Mouse (Mus musculus): ENCODE measurements around the gene Med13l.

The Med13l gene

DNA sequence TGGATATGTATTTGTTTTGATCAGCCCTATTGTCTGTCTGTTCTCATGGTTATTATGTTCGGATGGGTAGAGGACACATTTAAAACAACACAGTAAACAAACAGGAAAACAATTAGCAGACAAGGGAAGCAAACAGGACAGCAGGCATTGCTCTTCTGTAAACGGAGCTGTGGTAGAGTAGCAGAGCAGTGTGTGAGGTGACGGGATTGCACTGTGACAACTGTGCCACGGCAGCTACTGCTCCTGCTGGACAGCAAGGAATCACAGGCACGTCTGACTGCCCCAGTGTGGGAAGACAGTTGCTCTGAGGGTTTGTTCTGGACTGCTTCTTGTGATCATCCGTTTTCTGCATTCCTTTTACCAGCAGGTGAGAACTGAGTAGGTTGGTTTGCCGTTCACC is 94.9 kb downstream of the Med13l start:
- DNase-seq (ENCODE audit: low spot score in 2 of 2): no peak

DNA sequence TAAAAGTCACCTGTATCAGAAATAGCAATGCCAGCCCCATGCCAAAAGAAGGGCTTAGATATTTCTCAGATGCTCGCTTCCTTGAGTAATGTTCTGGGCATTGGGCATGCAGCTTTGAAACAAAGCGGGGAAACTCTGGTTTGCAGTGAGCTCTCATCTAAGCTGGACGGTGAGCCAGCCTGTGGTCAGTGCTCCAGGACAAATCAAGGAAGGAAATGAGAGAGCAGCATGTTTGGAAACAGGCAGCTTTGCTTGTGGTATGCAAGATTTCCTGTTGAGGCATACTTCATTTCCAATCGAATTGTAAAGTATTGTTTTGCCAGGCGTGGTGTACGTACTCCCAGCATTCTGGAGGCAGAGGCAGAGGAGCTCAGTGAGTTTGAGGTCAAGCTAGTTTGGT is 95.5 kb downstream of the Med13l start:
- DNase-seq (ENCODE audit: low spot score in 2 of 2): no peak

DNA sequence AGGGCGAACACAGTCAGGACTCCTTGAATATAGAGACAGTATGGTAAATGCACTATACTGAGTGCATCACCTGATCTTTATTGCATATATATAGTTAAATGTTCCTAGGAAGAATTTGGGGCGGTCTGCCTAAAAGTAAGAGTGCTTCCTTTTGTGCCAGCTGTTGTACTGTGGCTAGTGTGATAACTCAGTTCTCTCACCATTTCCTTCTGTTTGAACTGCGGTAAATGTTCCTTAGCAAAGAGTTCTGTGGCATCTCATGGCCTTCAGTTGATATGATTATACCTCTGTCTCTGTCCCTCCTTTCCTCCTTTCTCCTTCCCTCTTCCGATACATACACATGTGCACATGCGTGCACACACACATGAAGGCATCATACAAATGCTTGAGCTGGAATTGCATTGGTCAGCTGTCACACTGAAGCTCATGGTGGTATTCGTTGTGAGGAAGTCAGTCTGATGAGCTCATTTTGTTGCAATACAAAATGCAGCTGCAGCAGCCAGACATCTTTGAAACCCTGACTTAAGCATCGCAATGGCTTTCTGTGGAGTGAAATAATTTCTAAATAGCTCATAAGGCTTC is 97.9 kb downstream of the Med13l start:
- no peak for DNase-seq (ENCODE audit: low spot score in 2 of 2)

DNA sequence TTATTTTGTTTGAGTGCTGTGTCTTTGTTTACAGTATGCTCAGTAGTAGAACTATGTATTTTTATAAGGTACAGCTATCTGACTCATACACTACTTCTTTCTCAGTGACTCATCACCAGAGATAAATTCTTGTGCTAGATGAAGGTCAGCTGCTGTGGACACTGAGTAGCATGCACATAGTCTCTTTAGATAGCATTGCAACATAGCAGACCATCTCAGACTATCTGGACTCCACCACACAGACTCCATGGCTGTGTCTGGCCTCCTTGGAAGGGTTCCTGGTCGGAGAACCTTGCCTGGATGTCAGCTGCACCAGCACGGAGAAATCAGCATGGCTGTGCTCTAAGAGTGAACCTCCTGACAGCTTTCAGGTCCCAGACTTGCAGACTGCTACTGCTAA is 99.2 kb downstream of the Med13l start:
- no peak for DNase-seq (ENCODE audit: low spot score in 2 of 2)

DNA sequence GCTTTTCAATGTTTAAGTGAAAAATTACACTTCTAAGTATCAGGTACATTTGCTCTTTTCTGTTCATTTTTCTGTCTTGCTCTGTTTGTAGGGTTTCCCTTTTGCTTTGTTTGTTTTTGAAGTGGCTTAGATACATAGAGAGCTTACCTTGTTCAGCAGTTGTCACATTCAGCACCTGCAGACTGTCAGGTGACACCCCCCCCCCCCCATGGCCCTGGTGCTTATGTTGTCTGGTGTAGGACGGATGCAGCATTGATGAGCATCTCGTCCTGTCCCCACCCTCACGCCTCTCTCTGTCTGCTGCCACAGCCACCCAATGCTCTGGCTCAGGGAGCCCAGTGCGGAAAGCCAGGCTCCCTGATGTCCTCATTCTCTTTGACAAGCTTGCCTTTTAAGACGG is 101.3 kb downstream of the Med13l start:
- DNase-seq (ENCODE audit: low spot score in 2 of 2): no peak

DNA sequence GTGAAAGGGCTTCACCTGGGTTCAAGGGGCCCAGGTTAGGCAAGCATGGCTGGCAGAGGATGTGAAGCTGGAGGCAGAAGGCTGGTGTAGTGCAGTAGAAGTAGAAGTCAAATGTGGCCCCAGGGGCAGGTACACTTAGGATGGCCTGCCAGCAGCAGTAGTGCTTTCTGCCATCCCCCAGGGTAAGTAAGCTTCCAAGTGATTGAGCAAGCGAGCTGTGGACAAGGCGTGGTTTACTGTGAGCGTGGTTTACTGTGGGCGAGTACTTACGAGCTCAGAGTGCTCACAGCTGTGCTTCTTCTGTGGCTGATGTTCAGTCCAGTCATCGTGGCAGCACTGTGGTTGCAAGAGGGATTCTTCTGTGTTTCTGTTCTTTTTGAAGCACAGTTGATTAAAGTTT is 103.5 kb downstream of the Med13l start:
- no peak for DNase-seq (ENCODE audit: low spot score in 2 of 2)

DNA sequence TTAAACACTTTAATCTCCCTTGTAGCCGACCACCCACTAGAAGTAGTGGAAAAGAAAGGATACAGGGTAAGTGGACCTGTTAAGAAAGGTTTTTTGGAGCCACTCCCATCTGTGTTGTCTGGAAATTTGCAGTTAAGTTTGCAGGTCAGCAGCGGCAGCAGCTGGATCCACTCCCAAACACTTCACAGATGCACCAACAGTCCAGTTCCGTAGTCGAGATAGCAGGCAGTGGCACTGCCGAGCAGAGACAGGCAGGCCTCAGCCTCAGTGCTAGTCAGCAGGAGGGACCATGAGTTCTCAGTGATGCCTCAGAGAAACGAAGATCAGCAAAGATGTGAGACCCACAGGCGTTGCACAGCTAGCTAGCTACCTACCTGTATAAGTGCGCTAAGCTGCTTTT is 104.5 kb downstream of the Med13l start:
- DNase-seq (ENCODE audit: low spot score in 2 of 2): no peak

DNA sequence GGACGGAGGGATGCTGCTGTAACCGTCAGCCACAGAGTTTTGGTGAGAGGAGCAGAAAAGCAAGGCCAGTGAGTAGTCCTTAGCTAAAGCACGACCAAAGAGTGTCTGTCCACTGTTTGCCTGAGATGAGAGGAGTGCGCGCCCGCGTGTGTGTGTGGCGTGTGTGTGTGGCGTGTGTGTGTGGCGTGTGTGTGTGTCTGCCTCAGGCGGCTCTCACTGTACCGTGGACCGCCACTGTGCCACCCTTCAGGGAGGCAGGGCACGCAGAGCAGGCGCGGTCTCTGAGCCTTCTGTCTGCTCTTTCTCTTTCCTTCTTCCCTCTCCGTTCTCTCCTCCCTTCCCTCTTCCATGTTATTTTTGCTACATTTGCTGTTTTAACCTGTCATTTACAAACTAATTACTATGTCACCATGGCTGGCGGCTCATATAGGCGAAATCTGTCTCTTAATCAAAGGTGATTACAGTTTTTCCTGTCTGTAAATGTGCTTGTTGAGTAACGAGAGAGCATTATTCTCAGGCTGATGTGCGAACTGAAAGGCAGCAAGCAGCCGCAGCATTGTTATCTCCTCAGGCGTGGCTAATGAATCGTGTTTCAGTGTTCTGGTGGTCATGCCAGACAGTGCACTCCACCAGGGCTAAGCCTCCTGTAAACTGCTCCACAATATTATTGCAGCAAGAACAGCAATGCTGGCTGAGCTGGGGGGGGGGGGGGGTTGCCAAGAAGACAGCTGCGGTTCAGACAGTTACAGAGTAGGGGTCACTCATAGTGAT is 106.1 kb downstream of the Med13l start:
- no peak for DNase-seq (ENCODE audit: low spot score in 2 of 2)

DNA sequence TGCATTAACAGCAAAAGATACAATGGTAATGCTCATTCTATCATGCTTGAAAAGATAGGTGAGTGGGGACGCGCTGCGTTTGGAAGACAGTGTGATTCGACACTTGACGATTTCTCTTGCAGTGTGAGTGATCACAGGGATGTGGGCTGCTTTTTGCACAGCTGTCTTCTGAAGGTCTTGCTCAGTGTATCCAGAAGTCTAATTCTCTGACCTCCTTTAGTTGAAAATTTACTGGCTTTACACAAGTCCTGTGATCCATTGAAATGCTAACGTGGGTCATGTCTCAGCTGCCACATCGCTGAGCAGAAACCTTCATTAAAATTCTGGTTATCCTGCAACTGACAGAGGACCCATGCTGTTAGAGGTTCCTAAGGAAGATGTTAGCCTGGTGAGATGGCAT is 107.4 kb downstream of the Med13l start:
- DNase-seq (ENCODE audit: low spot score in 2 of 2): no peak

DNA sequence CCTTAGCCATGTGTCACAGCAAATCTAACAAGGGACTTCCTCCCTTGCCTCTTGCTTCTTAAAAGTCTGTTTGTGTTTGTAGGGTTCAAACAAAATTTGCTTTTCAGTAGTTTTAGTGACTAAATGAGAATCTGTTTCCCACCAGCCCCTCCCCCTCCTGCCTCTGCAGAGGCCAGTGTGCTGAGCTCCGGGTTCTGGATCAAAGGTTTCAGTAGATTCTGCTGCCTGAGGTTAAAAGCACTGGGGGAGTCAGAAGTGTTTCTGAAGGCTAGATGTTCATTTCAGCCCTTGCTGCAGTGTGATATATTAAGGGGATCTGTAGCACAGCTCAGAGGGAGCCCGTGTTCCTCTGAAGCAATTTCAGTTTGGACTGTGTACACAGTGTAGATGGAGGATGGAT is 108.5 kb downstream of the Med13l start:
- no peak for DNase-seq (ENCODE audit: low spot score in 2 of 2)

DNA sequence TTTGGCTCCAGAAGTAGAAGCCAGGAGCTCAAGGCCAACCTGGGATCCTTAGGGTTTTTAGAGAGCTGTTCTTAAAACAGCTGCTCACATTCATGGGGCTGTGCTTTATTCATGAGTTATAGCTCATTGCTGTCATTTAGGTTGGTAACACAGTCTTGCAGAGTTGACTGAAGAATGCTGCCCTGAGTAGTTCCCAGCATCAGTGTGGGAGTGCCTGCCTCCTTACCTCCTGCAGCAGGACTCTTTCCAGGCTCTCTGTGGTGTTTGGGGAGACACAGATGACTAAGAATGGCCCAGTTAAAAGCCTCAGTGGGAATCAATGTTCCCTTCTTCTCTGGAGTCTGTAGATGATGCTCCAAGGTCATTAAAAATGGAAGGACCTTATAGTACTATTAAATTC is 111.6 kb downstream of the Med13l start:
- DNase-seq (ENCODE audit: low spot score in 2 of 2): no peak

DNA sequence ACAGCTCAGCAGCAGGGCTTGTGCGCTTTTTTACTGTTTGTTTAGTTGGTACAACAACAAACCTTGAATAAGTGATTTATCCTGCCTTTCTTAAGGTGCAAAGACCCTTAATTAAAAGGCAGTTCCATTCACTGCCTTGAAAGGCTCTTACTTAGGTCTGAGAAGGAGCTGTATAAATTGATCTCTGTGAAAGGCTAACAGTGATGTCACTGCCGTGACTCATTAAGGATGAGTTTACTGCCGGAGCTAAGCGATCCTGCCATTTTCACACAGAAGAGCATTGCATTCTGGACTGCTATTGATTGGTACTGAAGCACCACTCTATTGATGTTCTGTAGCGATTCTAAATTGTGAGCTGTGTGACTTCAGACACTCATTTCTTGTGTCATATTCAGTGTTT is 113.4 kb downstream of the Med13l start:
- no peak for DNase-seq (ENCODE audit: low spot score in 2 of 2)

DNA sequence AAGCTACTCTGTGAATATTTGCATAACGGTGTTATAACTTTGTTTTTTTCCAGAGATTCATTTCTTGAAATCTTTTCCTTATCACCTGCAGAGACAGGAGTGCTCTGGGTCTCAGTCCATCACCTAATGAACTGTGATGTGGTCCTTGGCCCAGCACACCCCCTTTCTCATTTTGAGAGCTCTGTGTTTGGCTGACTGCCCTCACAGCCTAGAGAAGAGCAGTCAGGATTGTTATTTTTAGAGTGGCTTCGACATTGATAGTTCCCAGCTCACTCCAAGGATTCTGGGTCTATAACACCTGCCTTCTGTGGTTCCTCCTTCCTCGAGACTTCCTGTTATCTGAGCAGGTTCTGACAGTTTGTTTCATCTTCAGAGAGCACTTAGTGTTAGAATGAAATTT is 113.8 kb downstream of the Med13l start:
- DNase-seq (ENCODE audit: low spot score in 2 of 2): no peak

DNA sequence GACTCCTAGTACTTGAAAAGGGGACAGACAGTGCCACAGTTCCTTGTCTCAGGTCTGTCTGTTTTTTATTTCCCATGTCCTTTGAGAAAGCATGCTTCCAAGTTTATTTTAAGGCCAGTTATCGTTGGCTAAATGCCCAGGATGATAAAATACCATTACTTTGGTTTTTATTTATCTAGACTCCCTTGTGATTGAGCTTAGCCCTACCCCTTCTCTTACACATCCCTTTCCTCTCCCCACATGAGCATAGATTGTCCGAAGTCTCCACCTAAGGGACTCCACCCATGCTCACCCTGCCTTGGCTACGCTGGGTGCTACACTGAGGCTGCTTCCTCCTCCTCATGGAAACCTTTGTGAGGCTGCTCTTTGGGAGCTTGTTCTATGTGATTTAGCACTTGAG is 115.2 kb downstream of the Med13l start:
- DNase-seq (ENCODE audit: low spot score in 2 of 2): no peak

DNA sequence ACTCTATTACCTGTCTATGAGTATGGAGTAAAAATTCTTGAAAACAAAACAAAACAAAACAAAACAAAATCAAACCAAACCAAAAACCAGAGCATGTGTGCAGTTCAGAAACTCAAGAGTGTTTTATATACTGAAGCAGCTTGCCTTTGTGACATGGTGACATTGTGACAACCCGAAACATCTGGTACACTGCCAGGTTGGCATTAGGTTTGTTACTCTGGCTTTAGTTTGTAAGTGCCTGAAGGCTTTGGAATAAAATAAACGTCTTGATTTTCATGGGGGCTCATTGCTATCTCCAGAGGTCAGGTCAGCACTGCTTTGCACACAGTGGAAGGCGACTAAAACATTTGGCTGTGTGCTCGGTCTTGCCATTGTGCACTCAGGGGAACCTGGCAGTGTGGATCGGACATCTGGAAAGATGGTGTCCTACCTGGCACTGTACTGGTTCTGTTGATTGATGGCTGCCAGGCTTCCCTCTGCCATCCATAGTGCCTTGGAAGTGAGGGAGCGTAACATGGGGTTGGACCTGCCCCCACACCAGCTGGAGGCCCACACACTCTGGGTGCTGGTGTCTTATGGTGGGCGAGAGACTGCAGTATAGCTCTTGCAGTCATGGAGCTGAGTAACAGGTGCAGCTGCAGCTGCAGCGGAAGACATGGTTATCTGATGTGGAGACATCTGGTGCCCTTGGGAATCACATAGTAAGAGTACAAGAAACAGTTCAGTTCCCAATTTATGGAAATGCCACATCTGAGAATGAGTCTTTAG is 115.9 kb downstream of the Med13l start:
- DNase-seq (ENCODE audit: low spot score in 2 of 2): no peak

DNA sequence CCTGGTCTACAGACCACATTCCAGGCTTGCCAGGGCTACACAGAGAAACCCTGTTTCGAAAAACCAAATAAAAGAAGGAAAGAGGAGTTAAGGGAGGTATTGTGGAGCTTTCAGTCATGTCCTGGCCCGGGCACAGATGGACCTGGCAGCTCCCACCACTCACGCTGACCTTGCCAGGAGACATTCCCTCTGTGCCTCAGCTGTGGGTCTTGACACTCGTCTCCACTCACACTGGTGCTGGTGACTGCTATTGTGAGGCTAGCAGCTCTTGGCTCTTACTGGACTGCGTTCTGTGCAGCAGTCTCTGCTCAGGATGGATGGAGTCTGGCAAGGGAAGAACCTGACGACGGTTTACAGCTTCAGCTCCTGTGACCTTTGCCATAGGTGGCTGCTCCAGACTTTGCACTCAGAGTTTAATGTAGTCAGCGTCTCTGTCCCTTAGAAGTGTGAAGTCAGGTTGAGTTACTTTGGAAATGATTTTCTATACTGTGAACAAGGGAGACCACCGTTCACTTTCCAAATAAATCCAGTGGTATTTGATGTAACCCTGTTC is 118.9 kb downstream of the Med13l start:
- DNase-seq (ENCODE audit: low spot score in 2 of 2): no peak

DNA sequence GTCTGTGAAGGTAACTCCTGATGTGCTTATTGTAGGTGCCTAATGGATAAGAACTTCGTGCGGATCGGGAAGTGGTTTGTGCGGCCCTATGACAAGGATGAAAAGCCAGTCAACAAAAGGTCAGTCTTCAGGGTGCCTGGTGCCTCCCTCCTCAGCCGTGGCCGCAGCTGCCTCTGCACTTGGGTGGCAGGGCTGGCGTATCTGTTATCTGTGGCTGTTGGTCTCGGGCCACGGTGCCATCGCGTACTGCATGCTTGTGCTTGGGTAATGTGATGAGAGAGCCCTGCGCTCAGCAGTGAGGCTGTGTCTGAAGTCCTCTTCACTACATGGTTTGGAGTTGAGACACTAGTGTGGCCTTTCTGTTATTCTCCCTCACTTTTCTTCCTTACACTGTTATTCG is 120.4 kb downstream of the Med13l start:
- DNase-seq (ENCODE audit: low spot score in 2 of 2): no peak

DNA sequence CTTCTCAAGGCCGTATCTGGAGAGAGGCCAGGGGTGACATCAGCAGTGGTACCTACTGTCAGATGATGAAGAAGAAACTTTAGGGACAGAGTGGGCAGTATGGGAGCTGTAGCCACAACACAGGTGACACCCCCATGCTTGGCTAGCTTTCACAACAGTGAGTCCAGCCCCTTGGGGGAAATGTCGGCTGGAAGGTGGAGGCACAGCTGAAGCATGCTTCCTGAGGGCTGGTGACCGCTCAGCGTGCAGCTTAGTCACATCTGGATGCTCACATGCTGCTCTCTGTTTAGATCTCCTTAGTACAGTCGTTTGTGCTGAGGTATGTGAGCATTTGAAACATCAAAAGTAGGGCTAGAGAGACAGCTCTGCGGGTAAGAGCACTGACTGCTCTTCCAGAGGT is 121.5 kb downstream of the Med13l start:
- DNase-seq (ENCODE audit: low spot score in 2 of 2): peak in 1 of 2 experiments; percentile 48

DNA sequence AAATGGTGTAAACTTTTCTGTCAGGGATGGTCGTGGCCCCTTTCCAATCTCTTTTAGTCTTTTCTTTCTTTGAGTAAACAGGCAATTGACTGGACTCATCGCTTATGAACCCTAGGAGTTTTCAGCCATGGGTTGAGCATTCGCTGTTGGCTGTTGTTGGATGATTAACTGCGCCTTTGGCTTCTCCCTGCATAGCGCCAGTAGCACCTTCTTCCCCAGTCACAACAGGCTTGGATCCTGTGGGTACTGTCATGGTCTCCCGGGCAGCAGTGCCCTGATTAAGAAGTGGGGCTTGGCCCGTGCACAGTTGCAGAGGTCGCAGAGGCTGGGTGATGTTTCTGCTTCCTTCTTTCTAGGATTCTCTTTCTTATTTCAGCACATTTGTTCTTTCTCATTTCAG is 124.7 kb downstream of the Med13l start:
- DNase-seq (ENCODE audit: low spot score in 2 of 2): no peak

DNA sequence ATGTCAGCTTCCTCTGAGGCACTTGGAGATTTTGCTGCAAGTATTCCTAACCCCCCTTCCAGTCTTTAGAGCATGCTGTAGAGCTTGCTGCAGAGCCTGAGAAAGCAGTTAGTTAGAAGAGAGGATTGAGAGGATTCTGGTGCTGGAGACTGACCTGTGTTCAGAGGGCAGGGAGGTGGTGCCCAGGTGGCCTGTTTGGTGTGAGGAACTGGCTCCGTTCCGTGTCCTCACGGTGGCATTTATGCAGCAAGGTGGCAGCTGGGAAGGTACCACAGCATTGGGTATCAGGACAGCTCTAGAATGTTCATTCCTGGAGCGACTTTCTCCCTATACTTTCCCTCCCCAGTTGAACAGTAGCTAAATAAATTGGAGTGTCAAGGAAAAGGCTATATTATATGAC is 125.5 kb downstream of the Med13l start:
- no peak for DNase-seq (ENCODE audit: low spot score in 2 of 2)

DNA sequence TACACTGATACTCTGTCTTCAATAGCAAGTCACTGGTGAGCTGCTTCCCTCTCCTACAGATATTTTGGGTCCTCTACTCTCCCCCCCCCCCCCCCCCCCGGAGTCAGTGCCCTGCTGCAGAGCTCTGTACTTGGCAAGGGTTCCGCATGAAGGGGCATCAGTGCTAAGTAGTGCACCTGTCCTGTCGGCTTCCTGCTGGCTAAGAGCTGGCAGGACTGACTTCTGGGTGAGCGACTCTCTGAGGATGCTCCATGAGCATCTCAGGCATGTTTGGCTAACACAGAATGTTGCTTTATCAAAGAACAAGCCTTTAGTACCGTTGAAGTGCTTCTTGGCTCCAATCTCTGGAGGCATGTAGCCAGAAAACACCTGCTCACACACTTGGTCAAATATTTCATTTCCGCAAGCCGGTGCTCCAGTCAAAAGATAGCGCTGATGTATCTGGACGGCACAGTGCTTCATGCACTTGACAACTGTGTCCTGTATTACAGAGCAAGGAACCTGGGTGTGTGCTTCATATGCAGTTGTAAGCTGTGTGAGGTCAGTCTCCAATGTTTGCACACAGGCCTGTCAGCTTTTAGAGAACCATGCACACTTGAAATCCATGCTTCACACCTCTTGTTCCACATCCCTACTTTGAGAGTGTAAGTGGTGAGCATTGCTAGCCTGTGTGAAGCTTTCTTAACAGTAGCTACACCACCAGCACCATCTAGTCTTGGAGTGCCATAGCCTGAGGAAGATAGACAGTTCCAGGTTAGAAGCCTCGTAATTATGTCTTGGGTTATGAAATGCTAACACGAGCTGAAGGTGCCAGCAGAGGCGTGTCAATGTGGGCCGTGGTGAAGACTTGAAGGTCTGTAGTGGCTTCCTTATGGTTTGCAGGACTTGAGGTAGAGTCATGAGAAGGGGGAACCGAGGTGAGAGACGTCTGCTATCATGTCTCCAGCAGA is 128.7 kb downstream of the Med13l start:
- no peak for DNase-seq (ENCODE audit: low spot score in 2 of 2)
